Mouse (Mus musculus): ENCODE measurements around the gene Celf2. TPM values are rescaled to one million over a fixed set of nuclear protein-coding genes. Genes with fewer than 3 reads are reported as not detected.

The Celf2 gene
- polyA plus RNA-seq, 1 experiment from 2014 or later = 52.6 TPM

GRCm38 (mm10) chr2:7022184-7022583, 487.2 kb downstream of the Celf2 start:
- Histone ChIP-seq H3K27me3 (ENCODE audit: control insufficient read depth, insufficient read depth, low read length) (no peaks in the 10 kb centered on the region), H3K9ac (ENCODE audit: low read length) (no peak overlapping the region), H3K27ac (ENCODE audit: low read length) (no peak overlapping the region), H3K9me3 (replicated peaks; ENCODE audit: control insufficient read depth, low read length) (no peaks in the 10 kb centered on the region), H3K4me2 (ENCODE audit: low read depth, low read length) (no peak overlapping the region), H3K4me1 (ENCODE audit: control insufficient read depth, insufficient read depth, low read length) (peaks cover 6% of the 10 kb centered on the region; the same call in 1 of the 2 replicates), H3K4me3 (replicated peaks; ENCODE audit: low read length) (no peak overlapping the region), H3K36me3 (ENCODE audit: control insufficient read depth, insufficient read depth, low read length) (no peaks in the 10 kb centered on the region)
- WGBS = 26% methylated on average over 3 of the region's 3 CpGs
- no peak for ATAC-seq (ENCODE audit: insufficient read depth, low FRiP score)

GRCm38 (mm10) chr2:7017384-7018113, 491.8 kb downstream of the Celf2 start:
- H3K27me3 ChIP-seq (ENCODE audit: control insufficient read depth, insufficient read depth, low read length) = no peaks in the 10 kb centered on the region
- no peaks in the 10 kb centered on the region for H3K4me1 ChIP-seq (ENCODE audit: control insufficient read depth, insufficient read depth, low read length)
- H3K4me2 ChIP-seq (ENCODE audit: low read depth, low read length) = no peak overlapping the region
- 84% methylated on average over 6 of the region's 6 CpGs for WGBS
- no peak overlapping the region for H3K27ac ChIP-seq (ENCODE audit: low read length)
- no peak overlapping the region for H3K9ac ChIP-seq (ENCODE audit: low read length)
- H3K36me3 ChIP-seq (ENCODE audit: control insufficient read depth, insufficient read depth, low read length) = no peaks in the 10 kb centered on the region
- ATAC-seq (ENCODE audit: insufficient read depth, low FRiP score) = no peak
- H3K4me3 ChIP-seq (replicated peaks; ENCODE audit: low read length) = no peak overlapping the region
- H3K9me3 ChIP-seq (replicated peaks; ENCODE audit: control insufficient read depth, low read length) = no peaks in the 10 kb centered on the region

DNA sequence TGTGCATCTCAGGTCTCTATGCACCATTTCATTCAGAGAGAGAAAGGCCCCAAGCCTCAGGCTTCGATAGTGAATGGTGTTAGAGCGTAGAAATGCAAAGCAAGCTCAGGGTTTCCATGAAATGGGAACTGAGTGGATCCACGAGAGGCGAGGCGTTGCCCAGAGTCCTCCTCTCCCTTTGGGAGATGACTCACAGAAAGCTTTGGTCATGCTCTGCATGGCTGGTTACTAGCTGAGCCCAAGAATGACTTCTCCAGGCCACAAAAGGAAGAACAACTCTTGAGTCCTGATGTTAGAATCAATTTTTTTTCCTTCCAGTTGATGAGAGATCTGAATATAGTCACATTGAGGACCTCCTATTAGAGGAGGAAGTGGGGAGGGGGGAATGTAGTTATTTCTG, 496.2 kb downstream of the Celf2 start:
- ATAC-seq (ENCODE audit: insufficient read depth, low FRiP score) = no peak
- Histone ChIP-seq H3K4me3 (replicated peaks; ENCODE audit: low read length) (no peak overlapping the region), H3K9ac (ENCODE audit: low read length) (no peak overlapping the region), H3K4me2 (ENCODE audit: low read depth, low read length) (no peak overlapping the region), H3K4me1 (ENCODE audit: control insufficient read depth, insufficient read depth, low read length) (no peaks in the 10 kb centered on the region), H3K27me3 (ENCODE audit: control insufficient read depth, insufficient read depth, low read length) (no peaks in the 10 kb centered on the region), H3K27ac (ENCODE audit: low read length) (no peak overlapping the region), H3K9me3 (replicated peaks; ENCODE audit: control insufficient read depth, low read length) (no peaks in the 10 kb centered on the region), H3K36me3 (ENCODE audit: control insufficient read depth, insufficient read depth, low read length) (no peaks in the 10 kb centered on the region)
- WGBS = 87% methylated on average over 5 of the region's 5 CpGs

DNA sequence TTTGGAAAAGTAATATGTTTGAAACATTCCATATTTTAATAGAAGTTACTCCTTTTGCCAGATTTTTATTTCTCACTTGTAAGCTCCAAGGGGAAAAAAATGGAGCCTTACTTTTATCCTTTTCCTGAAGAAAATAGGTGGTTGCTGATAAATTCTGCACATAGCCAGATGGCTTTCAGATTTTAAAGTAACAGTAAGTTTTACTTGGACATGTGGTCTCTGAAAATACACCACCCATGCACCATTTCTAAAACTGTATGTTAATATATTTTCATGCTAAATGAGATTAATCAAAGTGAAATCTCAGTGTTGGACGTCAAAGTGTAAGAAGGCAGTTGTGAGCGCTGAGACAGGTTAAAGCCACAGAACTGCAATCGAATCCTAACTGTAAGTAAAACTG, 502.5 kb downstream of the Celf2 start:
- WGBS = 74% methylated on average over 3 of the region's 3 CpGs
- H3K36me3 ChIP-seq (ENCODE audit: control insufficient read depth, insufficient read depth, low read length) = no peaks in the 10 kb centered on the region
- H3K4me3 ChIP-seq (replicated peaks; ENCODE audit: low read length) = no peak overlapping the region
- no peak overlapping the region for H3K9ac ChIP-seq (ENCODE audit: low read length)
- H3K9me3 ChIP-seq (replicated peaks; ENCODE audit: control insufficient read depth, low read length) = no peaks in the 10 kb centered on the region
- no peak overlapping the region for H3K4me2 ChIP-seq (ENCODE audit: low read depth, low read length)
- no peak for ATAC-seq (ENCODE audit: insufficient read depth, low FRiP score)
- H3K4me1 ChIP-seq (ENCODE audit: control insufficient read depth, insufficient read depth, low read length) = no peaks in the 10 kb centered on the region
- H3K27me3 ChIP-seq (ENCODE audit: control insufficient read depth, insufficient read depth, low read length) = no peaks in the 10 kb centered on the region
- no peak overlapping the region for H3K27ac ChIP-seq (ENCODE audit: low read length)

GRCm38 (mm10) chr2:7001967-7002366, 507.4 kb downstream of the Celf2 start:
- no peak for ATAC-seq (ENCODE audit: insufficient read depth, low FRiP score)
- 48% methylated on average over 2 of the region's 2 CpGs for WGBS

GRCm38 (mm10) chr2:6991010-6991421, 518.3 kb downstream of the Celf2 start:
- Histone ChIP-seq H3K9ac (ENCODE audit: low read length) (no peak overlapping the region), H3K36me3 (ENCODE audit: control insufficient read depth, insufficient read depth, low read length) (no peaks in the 10 kb centered on the region), H3K4me3 (replicated peaks; ENCODE audit: low read length) (no peak overlapping the region), H3K4me1 (ENCODE audit: control insufficient read depth, insufficient read depth, low read length) (no peaks in the 10 kb centered on the region), H3K9me3 (replicated peaks; ENCODE audit: control insufficient read depth, low read length) (no peaks in the 10 kb centered on the region), H3K27ac (ENCODE audit: low read length) (no peak overlapping the region), H3K27me3 (ENCODE audit: control insufficient read depth, insufficient read depth, low read length) (no peaks in the 10 kb centered on the region), H3K4me2 (ENCODE audit: low read depth, low read length) (no peak overlapping the region)
- no peak for ATAC-seq (ENCODE audit: insufficient read depth, low FRiP score)
- WGBS = 76% methylated on average over 5 of the region's 5 CpGs

More at GRCm38 (mm10) chr2:7001967-7002366, 507.4 kb downstream of the Celf2 start:
- Histone ChIP-seq H3K9ac (ENCODE audit: low read length) (no peak overlapping the region), H3K4me2 (ENCODE audit: low read depth, low read length) (no peak overlapping the region), H3K27ac (ENCODE audit: low read length) (no peak overlapping the region), H3K36me3 (ENCODE audit: control insufficient read depth, insufficient read depth, low read length) (no peaks in the 10 kb centered on the region), H3K9me3 (replicated peaks; ENCODE audit: control insufficient read depth, low read length) (no peaks in the 10 kb centered on the region), H3K4me1 (ENCODE audit: control insufficient read depth, insufficient read depth, low read length) (no peaks in the 10 kb centered on the region), H3K4me3 (replicated peaks; ENCODE audit: low read length) (no peak overlapping the region), H3K27me3 (ENCODE audit: control insufficient read depth, insufficient read depth, low read length) (no peaks in the 10 kb centered on the region)

- Histone ChIP-seq H3K27ac (ENCODE audit: low read length) (no peak overlapping the region), H3K4me2 (ENCODE audit: low read depth, low read length) (no peak overlapping the region), H3K4me1 (ENCODE audit: control insufficient read depth, insufficient read depth, low read length) (no peaks in the 10 kb centered on the region), H3K36me3 (ENCODE audit: control insufficient read depth, insufficient read depth, low read length) (no peaks in the 10 kb centered on the region), H3K4me3 (replicated peaks; ENCODE audit: low read length) (no peak overlapping the region), H3K9ac (ENCODE audit: low read length) (no peak overlapping the region), H3K27me3 (ENCODE audit: control insufficient read depth, insufficient read depth, low read length) (no peaks in the 10 kb centered on the region), H3K9me3 (replicated peaks; ENCODE audit: control insufficient read depth, low read length) (no peaks in the 10 kb centered on the region)
- WGBS = 53% methylated on average over 4 of the region's 4 CpGs
- ATAC-seq (ENCODE audit: insufficient read depth, low FRiP score) = no peak
These were observed 523.7 kb downstream of the Celf2 start for GRCm38 (mm10) chr2:6985706-6986105.

GRCm38 (mm10) chr2:6983902-6984301, 525.5 kb downstream of the Celf2 start:
- Histone ChIP-seq H3K9me3 (replicated peaks; ENCODE audit: control insufficient read depth, low read length) (no peaks in the 10 kb centered on the region), H3K4me3 (replicated peaks; ENCODE audit: low read length) (no peak overlapping the region), H3K36me3 (ENCODE audit: control insufficient read depth, insufficient read depth, low read length) (no peaks in the 10 kb centered on the region), H3K4me2 (ENCODE audit: low read depth, low read length) (no peak overlapping the region), H3K4me1 (ENCODE audit: control insufficient read depth, insufficient read depth, low read length) (no peaks in the 10 kb centered on the region), H3K9ac (ENCODE audit: low read length) (no peak overlapping the region), H3K27me3 (ENCODE audit: control insufficient read depth, insufficient read depth, low read length) (no peaks in the 10 kb centered on the region), H3K27ac (ENCODE audit: low read length) (no peak overlapping the region)
- WGBS = 80% methylated on average over 6 of the region's 6 CpGs
- no peak for ATAC-seq (ENCODE audit: insufficient read depth, low FRiP score)

DNA sequence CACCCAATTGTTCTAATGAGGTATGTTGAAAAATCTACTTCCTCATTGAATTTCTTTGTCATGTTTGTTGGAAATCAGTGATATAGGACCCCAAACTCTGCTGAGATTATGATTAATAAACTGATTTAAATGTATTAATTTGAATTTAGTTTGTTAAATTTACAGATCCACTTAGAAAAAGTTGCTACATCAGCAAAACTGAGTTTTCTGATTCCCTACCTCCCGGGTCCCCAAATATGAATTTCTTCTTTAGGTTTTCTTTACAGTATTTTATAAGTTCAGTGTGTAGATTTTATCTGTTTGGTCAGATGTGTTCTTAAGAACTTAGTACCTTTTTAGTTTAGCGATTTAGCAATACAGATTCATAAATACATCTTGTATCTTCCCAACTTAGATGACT, 533.1 kb downstream of the Celf2 start:
- Histone ChIP-seq H3K4me2 (ENCODE audit: low read depth, low read length) (no peak overlapping the region), H3K36me3 (ENCODE audit: control insufficient read depth, insufficient read depth, low read length) (no peaks in the 10 kb centered on the region), H3K27me3 (ENCODE audit: control insufficient read depth, insufficient read depth, low read length) (no peaks in the 10 kb centered on the region), H3K9ac (ENCODE audit: low read length) (no peak overlapping the region), H3K9me3 (replicated peaks; ENCODE audit: control insufficient read depth, low read length) (no peaks in the 10 kb centered on the region), H3K4me3 (replicated peaks; ENCODE audit: low read length) (no peak overlapping the region), H3K4me1 (ENCODE audit: control insufficient read depth, insufficient read depth, low read length) (no peaks in the 10 kb centered on the region), H3K27ac (ENCODE audit: low read length) (no peak overlapping the region)
- 87% methylated on average over 2 of the region's 2 CpGs for WGBS
- ATAC-seq (ENCODE audit: insufficient read depth, low FRiP score) = no peak
